Mouse (Mus musculus) lung, postnatal 0 days (tissue): ENCODE measurements around the gene Runx2. TPM values are rescaled to one million over a fixed set of nuclear protein-coding genes. Genes with fewer than 3 reads are reported as not detected.

ENCODE experiments used
- ATAC-seq: fragments of 200-750 bp; cut with Nextera tagmentation; 2 replicates; pipeline ENCODE4 v1.8.0; 2017; ENCODE audit warnings: moderate library complexity
- DNase-seq: peaks from one replicate; pipeline ENCODE4 v3.0.0-alpha.2; 2016; ENCODE audit warnings: low spot score
- H3K27ac ChIP-seq: fragments of 300-500 bp; sonication (generic); 2 replicates; pipeline ENCODE4 v1.5.1; 2014; ENCODE audit warnings: antibody characterized with exemption, mild to moderate bottlenecking, low read length, mixed read lengths
- H3K27me3 ChIP-seq: fragments of 300-500 bp; sonication (generic); replicated peaks from 2 replicates; pipeline ENCODE4 v1.6.1; 2014; ENCODE audit warnings: low read length, mixed read lengths; ENCODE audit not compliant: insufficient read depth
- H3K36me3 ChIP-seq: fragments of 300-500 bp; sonication (generic); 2 replicates; pipeline ENCODE4 v1.6.1; 2014; ENCODE audit warnings: low read length, mixed read lengths; ENCODE audit not compliant: insufficient read depth
- H3K4me1 ChIP-seq: fragments of 300-500 bp; sonication (generic); 2 replicates; pipeline ENCODE4 v1.6.1; 2014; ENCODE audit warnings: antibody characterized with exemption, low read depth, low read length, mixed read lengths; ENCODE audit not compliant: insufficient read depth
- H3K4me2 ChIP-seq: fragments of 300-500 bp; sonication (generic); replicated peaks from 2 replicates; pipeline ENCODE4 v1.6.1; 2014; ENCODE audit warnings: low read depth, mild to moderate bottlenecking, low read length, moderate library complexity, mixed read lengths
- H3K4me3 ChIP-seq: fragments of 300-500 bp; sonication (generic); 2 replicates; pipeline ENCODE4 v1.5.1; 2014; ENCODE audit warnings: low read depth, low read length
- H3K9ac ChIP-seq: fragments of 300-500 bp; sonication (generic); replicated peaks from 2 replicates; pipeline ENCODE4 v1.6.1; 2014; ENCODE audit warnings: low read depth, mild to moderate bottlenecking
- H3K9me3 ChIP-seq: fragments of 300-500 bp; sonication (generic); 2 replicates; pipeline ENCODE4 v1.6.1; 2016; ENCODE audit warnings: low read length, mixed read lengths
- CTCF ChIP-seq: IDR thresholded peaks from 2 replicates; pipeline ENCODE4 v1.5.1; 2016; ENCODE audit warnings: antibody characterized with exemption, mild to moderate bottlenecking
- EP300 ChIP-seq: IDR thresholded peaks from 2 replicates; pipeline ENCODE4 v1.6.1; 2016; ENCODE audit warnings: antibody characterized with exemption, mild to moderate bottlenecking, control low read depth
- WGBS: fragments of 180-500 bp; shearing (Covaris S2); extraction: QIAGEN DNeasy Blood & Tissue Kit; methylation state at CpG from one replicate; pipeline ENCODE4 v1.1.7; 2014; 5-methylcytosine and 5-hydroxymethylcytosine counted together
- polyA plus RNA-seq: library from polyadenylated mRNA; unstranded; fragments of >200 nt; fragmentation: Nextera tagmentation; extraction: Ambion mirVana; gene quantifications from 2 replicates; pipeline ENCODE4 v1.2.1, GENCODE M21; 2015

Gene Runx2
- polyA plus RNA-seq, 1 experiment from 2014 or later, result 1.1 TPM

DNA sequence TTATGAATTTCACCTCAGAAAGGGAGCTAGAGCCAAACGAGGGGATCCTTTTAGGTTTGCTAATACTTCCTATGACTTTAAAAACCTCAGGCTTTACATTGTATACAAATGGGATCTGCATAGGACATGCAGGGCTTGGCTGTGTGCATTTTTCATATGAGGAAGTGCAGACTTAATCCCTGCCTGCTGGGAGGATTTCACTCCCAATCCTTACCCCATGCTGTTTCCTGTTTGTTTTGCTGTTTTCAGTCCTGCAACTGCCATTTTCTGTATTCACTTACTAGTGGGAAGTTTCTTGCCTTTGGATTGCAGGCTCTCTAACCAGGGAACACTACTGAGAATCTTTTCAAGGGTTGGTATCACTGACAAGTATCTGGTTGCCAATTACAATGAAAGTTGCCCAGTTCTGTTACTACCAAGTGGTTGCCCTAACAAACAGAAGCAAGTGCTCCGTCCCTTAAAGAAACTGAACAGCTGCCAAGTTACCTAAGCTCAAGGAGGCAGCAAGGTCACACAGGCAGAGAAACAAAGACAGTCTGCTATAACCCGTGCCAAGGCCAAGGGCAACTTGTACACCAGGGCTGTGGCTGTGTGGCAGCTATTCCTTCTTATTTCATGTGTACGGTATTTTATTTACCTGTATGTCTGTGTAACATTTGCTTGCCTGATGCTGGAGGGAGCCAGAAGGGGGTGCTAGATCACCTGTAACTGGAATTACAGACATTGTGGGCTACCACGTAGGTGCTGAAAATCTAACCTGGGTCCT lies 25.4 kb downstream of the Runx2 start:
- Histone ChIP-seq H3K27ac (no peak overlapping the region), H3K36me3 (no peaks in the 10 kb centered on the region), H3K4me3 (no peak overlapping the region), H3K27me3 (no peaks in the 10 kb centered on the region), H3K9me3 (no peaks in the 10 kb centered on the region), H3K4me1 (no peaks in the 10 kb centered on the region), H3K9ac (no peak overlapping the region), H3K4me2 (no peak overlapping the region)
- WGBS, result 65% methylated on average over 5 of the region's 5 CpGs
- TF ChIP-seq CTCF (peak; percentile 42), EP300 (no peak)
- DNase-seq (peak; percentile 17), ATAC-seq (no peak)

DNA sequence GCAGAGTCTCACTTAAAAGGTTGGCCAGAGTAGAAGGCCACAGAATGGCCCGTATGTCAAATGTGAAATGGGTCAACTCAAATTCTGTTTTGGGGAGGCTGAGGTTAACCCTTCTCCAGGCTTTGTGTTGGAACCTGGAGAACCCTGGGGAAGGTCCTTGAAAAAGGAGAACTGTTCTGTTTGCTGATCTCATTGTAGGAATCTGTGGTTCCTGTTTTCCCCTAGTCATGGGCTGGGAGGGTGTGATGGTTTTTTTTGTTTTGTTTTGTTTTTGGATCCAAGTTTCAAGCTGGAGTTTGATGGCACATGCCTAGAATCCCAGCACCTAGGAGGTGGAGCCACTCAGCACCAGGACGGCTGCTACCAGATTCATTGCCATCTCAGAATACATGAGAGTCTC lies 31.5 kb downstream of the Runx2 start:
- no peak overlapping the region for H3K9ac ChIP-seq
- no peaks in the 10 kb centered on the region for H3K9me3 ChIP-seq
- no peaks in the 10 kb centered on the region for H3K4me1 ChIP-seq
- TF ChIP-seq EP300 (no peak), CTCF (no peak)
- no peak overlapping the region for H3K4me2 ChIP-seq
- no peak overlapping the region for H3K4me3 ChIP-seq
- ATAC-seq (no peak), DNase-seq (peak; percentile 9)
- no peaks in the 10 kb centered on the region for H3K36me3 ChIP-seq
- no peak overlapping the region for H3K27ac ChIP-seq
- 79% methylated on average over 2 of the region's 2 CpGs for WGBS
- no peaks in the 10 kb centered on the region for H3K27me3 ChIP-seq

DNA sequence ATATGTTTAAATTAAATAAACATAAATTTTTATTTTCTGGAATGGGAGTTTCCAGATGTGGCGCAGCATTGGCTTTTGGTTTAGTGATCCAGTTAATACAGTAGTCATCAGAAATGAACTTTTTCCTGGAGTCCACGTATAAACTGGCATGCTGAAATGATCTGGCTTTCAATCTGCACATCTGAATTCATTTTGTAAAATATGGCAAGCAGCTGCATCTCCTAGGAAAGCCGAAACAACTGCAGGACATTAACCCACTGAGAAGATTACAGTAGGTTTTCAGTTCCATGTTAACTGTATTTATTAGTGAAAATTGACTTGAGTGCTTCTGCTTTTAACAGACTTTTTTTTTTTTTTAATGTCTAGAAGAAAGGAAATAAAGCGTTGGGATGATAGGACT lies 32.2 kb downstream of the Runx2 start:
- no peak overlapping the region for H3K4me2 ChIP-seq
- H3K9me3 ChIP-seq, result no peaks in the 10 kb centered on the region
- no peak overlapping the region for H3K27ac ChIP-seq
- no peak overlapping the region for H3K9ac ChIP-seq
- no peaks in the 10 kb centered on the region for H3K36me3 ChIP-seq
- TF ChIP-seq CTCF (no peak), EP300 (no peak)
- H3K4me3 ChIP-seq, result no peak overlapping the region
- ATAC-seq, result no peak
- no peaks in the 10 kb centered on the region for H3K27me3 ChIP-seq
- DNase-seq, result no peak
- 85% methylated on average over 4 of the region's 4 CpGs for WGBS
- no peaks in the 10 kb centered on the region for H3K4me1 ChIP-seq

DNA sequence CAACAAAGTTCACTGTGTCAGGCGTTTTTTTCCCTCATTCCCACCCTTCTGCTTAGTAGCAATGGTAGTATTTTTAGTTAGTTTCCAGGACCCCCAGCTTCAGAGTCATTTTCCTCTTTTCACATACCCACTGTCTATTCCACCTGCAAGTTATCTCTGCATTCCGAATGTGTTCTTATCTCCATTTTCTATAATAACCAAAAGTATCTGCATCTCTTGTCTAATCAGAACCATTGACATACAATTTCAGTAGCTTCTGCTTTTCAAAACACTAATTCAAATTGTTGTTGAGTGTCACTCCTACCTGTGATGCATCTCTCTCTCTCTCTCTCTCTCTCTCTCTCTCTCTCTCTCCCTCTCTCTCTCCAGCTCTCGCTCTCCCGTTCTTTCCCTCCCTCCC lies 34.2 kb downstream of the Runx2 start:
- Histone ChIP-seq H3K9me3 (no peaks in the 10 kb centered on the region), H3K4me3 (no peak overlapping the region), H3K36me3 (no peaks in the 10 kb centered on the region), H3K4me2 (no peak overlapping the region), H3K9ac (no peak overlapping the region), H3K27ac (no peak overlapping the region), H3K27me3 (no peaks in the 10 kb centered on the region), H3K4me1 (no peaks in the 10 kb centered on the region)
- no peak for ATAC-seq
- 52% methylated on average over 4 of the region's 4 CpGs for WGBS
- no peak for DNase-seq
- no peak for TF ChIP-seq EP300
- no peak for TF ChIP-seq CTCF

DNA sequence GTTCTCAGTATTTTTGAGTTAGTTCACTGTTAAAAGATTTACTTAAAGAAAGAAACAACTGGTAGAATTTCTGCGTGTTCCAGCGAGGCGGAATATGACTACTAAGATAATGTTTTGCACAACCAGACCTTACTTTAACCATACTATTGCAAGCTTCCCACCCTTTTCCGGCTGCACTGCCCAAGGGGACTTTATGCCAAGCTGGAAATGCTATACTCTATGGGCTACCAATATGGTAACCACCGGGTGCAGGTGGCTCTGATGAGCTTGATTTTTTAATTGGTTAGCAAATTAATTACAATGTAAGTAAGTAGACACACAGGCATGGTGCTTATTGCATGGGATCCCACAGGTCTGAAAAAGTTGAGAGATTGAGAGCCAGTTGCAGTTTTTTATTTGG lies 36.5 kb downstream of the Runx2 start:
- Histone ChIP-seq H3K9me3 (no peaks in the 10 kb centered on the region), H3K9ac (no peak overlapping the region), H3K36me3 (no peaks in the 10 kb centered on the region), H3K4me3 (no peak overlapping the region), H3K4me2 (no peak overlapping the region; the same call in 1 of the 2 replicates), H3K27me3 (no peaks in the 10 kb centered on the region), H3K4me1 (no peaks in the 10 kb centered on the region), H3K27ac (no peak overlapping the region)
- no peak for ATAC-seq
- 65% methylated on average over 5 of the region's 5 CpGs for WGBS
- no peak for TF ChIP-seq EP300
- TF ChIP-seq CTCF, result no peak
- DNase-seq, result no peak

DNA sequence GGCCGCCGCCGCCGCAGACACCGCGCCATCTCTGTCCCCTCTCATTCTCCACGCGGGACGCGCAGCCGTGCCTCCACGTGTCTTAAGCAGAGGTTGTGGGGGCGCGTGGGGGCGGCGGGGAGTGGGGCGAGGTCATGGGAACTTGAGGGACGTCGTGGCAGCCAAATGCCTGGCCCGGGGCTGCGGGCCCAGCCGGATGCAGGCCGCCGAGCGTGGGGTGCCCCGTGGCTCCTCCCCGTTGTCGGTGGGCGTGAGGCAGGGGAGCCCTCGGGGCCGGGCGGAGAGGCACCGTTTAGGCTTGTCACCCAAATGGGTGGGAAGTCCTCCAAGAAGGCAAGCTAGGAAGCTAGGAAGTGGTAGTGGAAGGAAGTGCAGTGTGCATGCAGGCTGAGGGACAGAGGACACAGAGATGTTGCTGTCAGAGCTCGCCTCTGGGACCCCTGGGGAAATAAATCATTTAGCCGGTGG lies 37.2 kb downstream of the Runx2 start:
- peak overlapping the region; percentile 91 for H3K4me3 ChIP-seq

More for the DNA sequence above, 37.2 kb downstream of the Runx2 start:
- Histone ChIP-seq H3K36me3 (no peaks in the 10 kb centered on the region), H3K4me2 (peak overlapping the region; percentile 81), H3K9me3 (no peaks in the 10 kb centered on the region), H3K9ac (peak overlapping the region; percentile 73), H3K27me3 (no peaks in the 10 kb centered on the region), H3K4me1 (no peaks in the 10 kb centered on the region), H3K27ac (peak overlapping the region; percentile 84)
- WGBS, result under 1% methylated on average over 18 of the region's 35 CpGs
- TF ChIP-seq EP300 (no peak), CTCF (peak; percentile 27)
- ATAC-seq, result peak; percentile 77
- peak; percentile 78 for DNase-seq
